Mouse (Mus musculus) spleen, postnatal 10 days (tissue): ENCODE results near the gene Nat8f4.
A peak's percentile ranks its signal among the peaks of the same experiment; 100 is the strongest.
"Not testable (repeated sequence)": the region's sequence is repeated elsewhere in the genome, so short reads cannot be mapped to it uniquely, and the experiment has no call there.

Experiments
- DNase-seq, 2 experiments: peaks; one replicate each; pipeline ENCODE4 v3.0.0; 2021 to 2022; ENCODE audit warnings: low spot score in 2 of 2

Gene Nat8f4

GRCm38 (mm10) chr6:85904642-85905061 lies at the start of gene Nat8f4:
Gene Nat8f4, minus strand, starts transcription at chr6:85904884.
- DNase-seq: peak; percentile 76 to 85

GRCm38 (mm10) chr6:85948549-85948948 lies 43.9 kb upstream of the Nat8f4 start:
- DNase-seq: no peak

GRCm38 (mm10) chr6:85942469-85942868 lies 37.8 kb upstream of the Nat8f4 start:
- DNase-seq: no peak

GRCm38 (mm10) chr6:85938701-85939100 lies 34.0 kb upstream of the Nat8f4 start:
- DNase-seq: no peak

- peak; percentile 85 to 87 for DNase-seq
These were observed 32.1 kb upstream of the Nat8f4 start for GRCm38 (mm10) chr6:85936508-85937465.

GRCm38 (mm10) chr6:85935646-85936045 lies 31.0 kb upstream of the Nat8f4 start:
- no peak for DNase-seq

- DNase-seq: no peak
These were observed 29.4 kb upstream of the Nat8f4 start for GRCm38 (mm10) chr6:85934047-85934446.

GRCm38 (mm10) chr6:85929312-85929711 lies 24.6 kb upstream of the Nat8f4 start:
- DNase-seq: no peak

GRCm38 (mm10) chr6:85927476-85928464 lies 23.1 kb upstream of the Nat8f4 start:
- no peak for DNase-seq

GRCm38 (mm10) chr6:85926709-85927108 lies 22.0 kb upstream of the Nat8f4 start:
- DNase-seq: no peak

GRCm38 (mm10) chr6:85923643-85924042 lies 19.0 kb upstream of the Nat8f4 start:
- DNase-seq: no peak

GRCm38 (mm10) chr6:85919401-85919800 lies 14.7 kb upstream of the Nat8f4 start:
- DNase-seq: no peak

GRCm38 (mm10) chr6:85918341-85918740 lies 13.7 kb upstream of the Nat8f4 start:
- not testable (repeated sequence) for DNase-seq

- no peak for DNase-seq
These were observed 11.9 kb upstream of the Nat8f4 start for GRCm38 (mm10) chr6:85916596-85916995.

GRCm38 (mm10) chr6:85915539-85916513 lies 11.1 kb upstream of the Nat8f4 start, which contains the start of gene Nat8f1:
Gene Nat8f1, minus strand, starts transcription at chr6:85915687.
- DNase-seq: peak; percentile 88 to 90

GRCm38 (mm10) chr6:85915141-85915538 lies 10.5 kb upstream of the Nat8f4 start:
- DNase-seq: peak in 1 of 2 experiments; percentile 35

GRCm38 (mm10) chr6:85911587-85911986 lies 6.9 kb upstream of the Nat8f4 start, which contains the start of gene Tprkb:
Gene Tprkb, plus strand, starts transcription at chr6:85911865.
- no peak for DNase-seq

- no peak for DNase-seq
These were observed 5.0 kb upstream of the Nat8f4 start for GRCm38 (mm10) chr6:85909704-85910103.

- DNase-seq: no peak
These were observed 3.7 kb upstream of the Nat8f4 start for GRCm38 (mm10) chr6:85908341-85908740.

- DNase-seq: not testable (repeated sequence)
These were observed 2.2 kb upstream of the Nat8f4 start for GRCm38 (mm10) chr6:85906911-85907351.

- DNase-seq: no peak
These were observed 2.4 kb downstream of the Nat8f4 start for GRCm38 (mm10) chr6:85902303-85902702.
